Mouse (Mus musculus) CD4-positive, CD25-positive, alpha-beta regulatory T cell, adult 2 months (primary cell): ENCODE data around the gene Lnx2.

ENCODE experiments used
- DNase-seq: peaks from one replicate; pipeline ENCODE4 v3.0.0-alpha.2; 2012; ENCODE audit warnings: low read depth, low spot score

Lnx2 gene

DNA sequence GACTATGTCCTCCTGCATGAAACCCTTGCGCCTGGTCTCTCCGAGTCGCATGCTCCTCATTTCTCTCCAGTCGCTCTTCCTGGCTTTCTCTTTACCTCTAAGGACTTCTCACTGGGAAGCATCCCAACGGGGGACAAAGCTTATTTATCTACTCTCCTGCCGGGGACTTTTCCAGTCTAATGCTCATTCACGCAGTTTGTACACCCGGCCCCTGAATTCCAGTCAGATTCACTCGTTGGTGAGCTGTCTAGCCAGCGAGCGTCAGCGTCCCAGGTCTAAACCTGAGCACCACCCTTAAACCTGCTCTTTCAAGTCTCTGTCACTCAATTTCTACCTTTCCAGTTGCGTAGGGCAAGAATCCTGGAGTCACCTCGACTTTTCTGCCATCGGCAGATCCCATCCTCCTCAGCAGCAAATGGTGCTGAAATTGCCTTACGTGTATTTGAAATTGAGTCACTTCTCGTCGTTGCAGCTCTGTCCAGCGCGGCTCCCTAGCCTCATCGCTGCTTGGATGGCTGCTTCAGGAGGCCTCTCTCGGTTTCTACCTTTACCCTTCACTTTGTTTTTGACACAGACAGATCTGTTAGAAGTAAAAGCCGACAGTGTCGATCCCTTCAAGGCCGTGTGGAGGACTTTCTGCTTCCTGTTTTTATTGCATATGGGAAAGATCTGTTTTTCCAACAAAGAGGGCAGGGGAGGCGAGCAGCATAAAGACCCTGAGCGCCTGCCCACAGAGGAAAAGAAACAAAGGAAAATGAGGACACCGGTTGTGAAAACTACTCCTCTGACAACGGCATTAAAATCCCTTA lies 24.7 kb downstream of the Lnx2 start:
- no peak for DNase-seq

DNA sequence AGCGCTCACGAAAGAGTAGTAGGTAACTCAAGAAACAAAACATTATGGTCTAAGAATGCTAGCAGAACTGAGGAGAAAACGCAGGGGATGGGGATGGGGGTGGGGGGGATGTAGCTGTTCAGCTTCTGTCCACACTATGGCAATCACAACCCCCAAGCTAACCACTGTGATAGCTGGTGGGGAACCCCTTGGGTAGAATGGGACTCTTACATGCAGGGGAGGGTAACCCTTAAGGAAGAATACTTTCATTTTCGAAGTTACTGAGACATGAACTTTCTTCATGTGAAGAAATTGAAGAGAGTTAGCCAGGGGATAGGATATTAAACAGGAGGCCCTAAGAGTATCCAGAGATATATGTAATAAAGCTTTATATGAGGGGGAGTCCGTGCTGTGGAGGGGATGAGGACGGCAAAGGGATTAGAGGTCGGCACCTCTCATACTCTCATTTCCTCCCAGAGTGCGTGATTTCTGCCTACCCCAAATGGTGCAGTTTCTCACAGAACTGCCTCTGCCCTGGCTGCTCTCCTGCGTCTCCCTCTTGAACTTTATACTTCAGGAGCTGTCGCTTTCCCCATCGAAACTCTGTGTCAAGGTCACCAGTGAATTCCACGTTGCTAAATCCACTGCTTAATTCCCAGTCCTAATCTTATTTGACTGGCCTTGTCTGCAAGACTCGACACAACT lies 25.4 kb downstream of the Lnx2 start:
- DNase-seq, result peak; percentile 66

DNA sequence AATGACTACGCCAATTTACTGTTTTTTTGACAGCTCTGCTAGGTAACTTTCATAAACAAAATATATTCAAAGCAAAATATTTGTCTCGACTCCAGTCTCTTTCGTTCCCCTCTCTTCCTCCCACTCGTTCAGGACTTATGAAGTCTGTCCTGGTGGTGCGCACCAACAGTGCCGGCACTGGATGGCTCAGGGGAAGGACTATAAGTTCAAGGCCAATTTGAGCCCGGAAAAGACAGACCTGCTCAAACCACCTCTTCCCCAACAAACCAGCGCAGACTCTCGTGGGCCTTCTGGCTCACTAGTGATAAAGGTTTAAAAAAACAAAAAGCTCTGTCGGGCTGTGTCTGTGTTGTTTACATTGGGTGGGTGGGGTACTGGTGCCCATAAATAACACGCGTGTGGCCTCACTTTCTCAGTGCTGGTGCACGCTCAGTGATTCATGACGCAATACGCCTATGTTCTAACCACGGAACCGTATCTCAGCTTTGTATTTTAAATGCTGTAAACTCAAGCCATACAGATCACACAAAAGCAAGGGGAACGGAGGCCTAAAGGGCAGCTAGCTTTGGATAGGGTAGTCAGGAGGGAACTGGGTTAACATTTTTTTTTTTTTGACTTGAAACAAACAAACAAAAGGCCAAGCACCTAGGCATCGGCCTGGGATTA lies 26.7 kb downstream of the Lnx2 start:
- peak; percentile 36 for DNase-seq

DNA sequence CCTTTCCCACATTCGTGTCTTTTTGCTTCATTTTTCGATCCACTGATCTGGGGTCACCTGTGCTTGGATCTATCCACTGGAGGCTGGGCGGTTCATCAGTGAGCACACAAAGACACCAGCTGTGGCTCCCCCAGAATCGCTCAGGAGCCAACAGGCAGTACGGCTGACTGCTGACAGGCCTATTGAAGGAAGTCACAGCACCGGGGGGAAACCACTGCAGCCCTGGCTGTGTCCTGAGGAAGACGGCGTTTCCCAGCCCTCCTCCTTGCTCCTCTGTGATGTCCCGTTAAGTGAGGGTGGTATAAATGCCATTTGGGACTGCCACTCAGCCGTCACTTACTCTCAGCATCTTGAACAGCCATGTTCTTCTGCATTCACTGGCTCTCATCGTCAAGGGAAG lies 30.5 kb downstream of the Lnx2 start:
- no peak for DNase-seq

DNA sequence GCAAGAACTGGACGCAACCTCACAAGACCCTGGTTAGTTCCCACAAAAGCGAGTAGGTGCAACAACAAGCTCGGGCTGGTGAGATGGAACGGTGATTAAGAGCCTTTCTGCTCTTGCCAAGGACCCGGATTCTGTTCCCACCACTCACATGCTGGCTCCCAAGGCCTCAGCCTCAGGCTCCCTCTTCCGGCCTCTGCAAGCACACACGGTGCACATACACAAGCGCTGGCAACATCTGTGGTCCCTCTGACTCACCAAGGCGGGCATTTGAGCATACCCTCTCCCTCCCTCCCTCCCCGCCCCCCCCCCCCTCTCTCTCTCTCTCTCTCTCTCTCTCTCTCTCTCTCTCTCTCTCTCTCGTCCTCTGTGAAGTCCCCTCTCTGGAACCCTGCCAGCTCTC lies 31.1 kb downstream of the Lnx2 start:
- no peak for DNase-seq

DNA sequence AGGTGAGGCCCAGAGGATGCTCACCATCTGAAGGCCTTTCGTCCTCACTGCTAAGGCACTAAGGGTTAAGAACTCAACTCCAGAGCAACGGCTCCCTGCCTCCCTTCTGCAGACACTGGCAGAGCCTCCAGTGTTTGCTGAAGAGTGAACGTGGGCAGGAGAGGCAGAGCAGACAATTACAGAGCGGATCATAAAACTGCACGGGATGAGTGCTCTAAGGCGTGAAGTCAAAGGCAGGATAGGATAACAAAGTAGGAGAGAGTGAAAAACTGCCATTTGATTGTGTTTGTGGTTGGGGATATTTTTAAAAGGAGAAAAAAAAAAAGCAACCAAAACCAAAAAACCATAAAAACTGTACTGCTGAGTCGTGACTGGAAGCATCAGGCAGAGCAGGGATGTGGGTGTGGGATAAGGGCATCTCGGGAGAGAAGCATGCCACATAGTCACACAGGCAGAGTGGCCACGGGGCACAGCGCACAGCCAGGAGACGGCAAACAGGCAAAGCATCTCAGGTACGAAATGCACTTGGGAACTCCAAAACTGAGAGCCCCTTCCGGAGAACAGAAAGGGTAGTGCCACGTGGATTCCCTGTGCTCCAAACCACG lies 33.0 kb downstream of the Lnx2 start:
- no peak for DNase-seq

DNA sequence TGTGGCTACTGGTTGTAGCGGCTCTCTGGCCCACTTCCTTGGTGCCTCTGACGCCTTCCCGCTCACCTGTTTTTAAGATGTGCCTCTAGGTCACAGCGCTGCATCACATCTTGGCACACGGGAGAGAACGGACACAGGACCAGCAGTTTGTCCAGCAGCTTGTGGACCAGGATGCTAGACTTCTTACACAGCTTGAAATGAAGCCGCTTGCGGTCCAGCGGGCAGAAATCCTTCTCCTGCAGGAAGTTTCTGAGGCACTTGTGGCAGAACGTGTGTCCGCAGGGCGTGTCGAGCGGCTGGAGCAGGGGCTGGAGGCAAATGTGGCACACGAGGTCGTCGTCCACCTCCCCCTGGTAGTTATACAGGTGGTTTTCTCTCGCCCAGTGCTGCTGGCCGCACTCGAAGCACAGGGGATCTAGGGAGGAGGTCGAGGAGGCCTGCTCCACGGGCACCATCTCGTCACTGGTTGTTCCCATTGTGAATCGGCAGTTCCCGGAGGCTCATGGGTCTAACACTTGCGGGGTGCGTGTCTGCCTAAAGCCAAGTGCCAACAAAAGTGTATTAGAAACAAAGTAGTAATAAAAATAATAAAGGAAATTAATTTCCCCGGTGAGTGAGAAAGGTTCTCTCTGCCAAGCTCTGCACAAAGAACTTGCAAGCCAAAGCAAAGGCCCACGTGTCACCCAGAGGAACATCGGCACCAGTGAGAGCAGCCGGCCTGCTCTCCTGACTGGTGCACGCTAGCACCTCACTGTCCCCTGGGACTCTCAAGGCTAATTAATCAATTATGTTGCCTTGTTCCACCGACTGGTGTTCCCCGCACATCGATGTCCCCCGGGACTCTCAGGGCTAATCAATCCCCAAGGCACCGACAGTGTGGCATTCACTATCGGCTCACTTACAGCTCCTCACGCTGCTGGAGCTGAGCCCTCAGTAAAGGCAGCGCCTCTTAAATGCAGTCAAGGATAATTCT lies 34.1 kb downstream of the Lnx2 start:
- no peak for DNase-seq

DNA sequence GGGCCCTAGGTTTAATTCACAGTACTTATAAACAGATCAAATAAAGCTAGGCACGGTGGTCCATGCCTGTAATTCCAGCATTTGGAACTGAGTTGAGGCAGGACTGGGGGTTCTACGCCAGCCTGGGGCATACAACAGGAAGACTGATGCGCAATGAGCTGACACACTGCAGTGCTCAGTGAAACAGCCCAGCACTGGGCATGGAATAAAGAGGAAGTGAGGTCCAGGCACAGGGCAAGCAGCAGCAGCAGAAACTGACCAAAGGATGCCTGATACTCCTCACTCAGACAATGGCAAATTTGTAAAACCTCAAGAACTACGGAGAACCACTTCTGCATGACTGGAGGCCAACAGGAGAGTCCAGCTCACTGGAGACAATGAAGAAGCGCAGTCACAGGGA lies 37.0 kb downstream of the Lnx2 start:
- DNase-seq, result no peak

DNA sequence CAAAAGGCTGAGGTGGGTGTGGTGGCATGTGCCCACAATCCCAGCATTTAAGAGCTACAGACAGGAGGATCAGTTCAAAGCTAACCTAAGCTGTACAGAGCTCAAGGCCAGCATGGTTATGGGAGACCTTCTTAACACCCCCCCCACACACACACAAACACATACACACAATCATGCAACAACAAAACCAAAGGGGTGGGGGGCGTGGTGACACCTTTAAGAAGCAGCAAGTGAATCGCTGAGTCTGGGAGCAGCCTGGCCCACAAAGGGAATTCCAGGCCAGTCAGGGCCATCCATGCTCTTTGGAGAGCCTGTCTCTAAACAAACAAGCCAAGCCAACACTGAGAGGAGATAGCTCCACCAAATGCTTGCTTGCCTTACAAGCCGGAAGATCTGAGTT lies 38.8 kb downstream of the Lnx2 start:
- no peak for DNase-seq

DNA sequence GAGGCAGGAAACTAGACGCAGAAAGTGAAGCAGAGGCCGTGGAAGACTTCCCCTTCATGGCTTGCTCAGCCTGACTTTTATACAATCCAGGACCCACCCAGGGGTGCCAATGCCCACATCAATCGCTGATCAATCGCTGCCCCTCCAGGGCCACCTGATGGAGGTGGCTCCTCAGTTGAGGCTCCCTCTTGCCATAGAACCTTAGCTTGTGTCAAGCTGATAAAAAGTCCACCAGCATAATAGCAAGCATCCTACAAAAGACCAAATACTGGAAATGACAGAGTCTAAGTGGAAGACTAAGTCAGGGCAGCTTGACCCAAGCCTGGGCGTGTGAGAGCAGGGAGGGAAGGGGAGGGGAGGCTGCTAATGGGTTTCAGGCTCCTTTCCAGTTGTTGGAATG lies 39.7 kb downstream of the Lnx2 start:
- no peak for DNase-seq

DNA sequence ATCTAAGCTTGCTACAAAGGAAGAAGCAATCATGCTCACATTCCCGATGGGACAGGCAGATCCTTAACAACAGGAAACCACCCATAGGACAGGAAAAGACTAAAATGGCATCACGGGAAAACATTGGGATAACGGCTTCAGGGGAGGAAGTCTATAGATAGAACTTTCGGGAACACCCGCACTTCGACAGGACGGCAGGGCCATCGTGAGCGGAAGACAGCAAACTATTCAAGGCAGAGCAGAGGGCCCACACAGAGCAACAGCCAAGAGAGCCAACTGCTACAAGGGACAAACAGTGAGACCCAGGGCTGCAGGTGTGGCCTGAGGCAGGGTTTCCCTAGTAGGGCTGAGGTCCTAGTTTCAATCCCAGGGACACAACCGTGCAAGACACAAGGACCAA lies 40.4 kb downstream of the Lnx2 start:
- no peak for DNase-seq

DNA sequence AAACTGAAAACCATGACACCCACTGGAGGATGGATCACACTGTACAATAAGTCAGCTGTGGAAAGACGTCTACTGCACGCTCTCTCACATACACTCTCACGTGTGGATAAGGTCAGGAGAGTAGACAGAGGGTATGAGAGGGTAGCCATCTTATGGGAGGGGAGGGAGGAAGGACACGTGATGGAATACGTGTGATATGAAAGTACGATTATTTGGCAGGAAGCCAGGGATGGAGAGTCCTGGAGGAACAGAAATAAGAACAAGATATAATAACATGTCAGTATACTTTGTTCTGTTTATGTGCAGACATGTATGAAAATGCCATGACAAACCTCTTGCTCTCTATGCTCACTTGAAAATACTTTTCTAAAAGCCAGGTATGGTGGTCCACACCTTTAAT lies 41.1 kb downstream of the Lnx2 start:
- DNase-seq, result no peak

DNA sequence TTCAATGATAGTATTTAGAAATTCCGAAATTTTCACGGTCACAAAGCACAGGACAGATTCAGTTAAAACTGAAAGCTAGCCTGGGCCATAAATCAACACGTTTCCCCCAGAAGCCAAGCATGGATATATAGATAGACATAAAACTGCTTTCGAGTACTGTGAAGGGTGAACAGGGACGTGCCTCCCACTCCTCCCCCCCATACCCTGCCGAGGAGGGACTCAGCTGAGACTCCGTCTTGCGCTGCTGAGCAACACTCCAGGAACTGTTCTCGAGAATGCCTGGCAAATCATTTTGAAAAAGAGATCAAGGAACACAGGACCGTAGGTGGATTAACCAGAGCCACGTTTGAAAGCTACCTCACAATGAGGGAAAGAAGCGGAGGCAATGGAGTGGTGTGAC lies 42.1 kb downstream of the Lnx2 start:
- DNase-seq, result no peak

DNA sequence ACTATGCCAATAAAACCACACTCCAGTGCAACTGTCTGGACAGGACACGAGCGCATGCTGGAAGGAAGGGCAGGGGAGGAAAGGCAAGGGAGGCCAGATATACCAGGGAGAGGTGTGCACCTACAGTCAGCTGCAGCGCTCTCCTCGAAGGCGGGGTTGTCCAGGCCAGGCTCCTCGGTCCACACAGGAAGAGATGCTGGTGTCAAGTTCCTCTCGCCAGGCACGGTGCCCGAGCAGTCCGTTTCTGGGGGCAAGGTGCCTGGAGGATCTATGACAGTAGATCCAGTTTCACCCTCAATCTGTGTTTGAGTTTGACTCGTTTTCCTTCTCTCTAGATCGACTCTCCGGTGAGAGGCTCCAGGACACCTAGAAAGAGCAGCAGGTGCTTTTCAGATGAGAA lies 43.2 kb downstream of the Lnx2 start:
- no peak for DNase-seq

DNA sequence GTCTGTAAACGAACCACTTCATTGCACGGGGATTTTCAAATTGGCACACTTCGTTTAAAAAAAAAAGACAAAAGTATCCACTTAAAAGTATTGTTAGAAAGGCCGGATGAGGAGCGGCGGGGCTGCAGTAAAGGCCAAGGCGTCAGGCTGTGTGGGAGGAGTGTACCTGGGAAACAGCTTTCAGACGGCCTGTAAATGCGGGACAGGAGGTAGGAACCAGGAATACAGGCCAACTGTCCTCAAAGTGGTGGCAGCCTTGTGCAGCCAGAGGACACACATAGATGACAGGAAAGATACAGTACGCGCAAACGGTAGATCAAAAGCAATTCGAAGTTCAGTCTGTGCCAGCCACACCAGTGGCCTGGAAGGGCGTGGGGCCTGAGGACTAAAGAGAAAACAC lies 45.1 kb downstream of the Lnx2 start:
- no peak for DNase-seq

DNA sequence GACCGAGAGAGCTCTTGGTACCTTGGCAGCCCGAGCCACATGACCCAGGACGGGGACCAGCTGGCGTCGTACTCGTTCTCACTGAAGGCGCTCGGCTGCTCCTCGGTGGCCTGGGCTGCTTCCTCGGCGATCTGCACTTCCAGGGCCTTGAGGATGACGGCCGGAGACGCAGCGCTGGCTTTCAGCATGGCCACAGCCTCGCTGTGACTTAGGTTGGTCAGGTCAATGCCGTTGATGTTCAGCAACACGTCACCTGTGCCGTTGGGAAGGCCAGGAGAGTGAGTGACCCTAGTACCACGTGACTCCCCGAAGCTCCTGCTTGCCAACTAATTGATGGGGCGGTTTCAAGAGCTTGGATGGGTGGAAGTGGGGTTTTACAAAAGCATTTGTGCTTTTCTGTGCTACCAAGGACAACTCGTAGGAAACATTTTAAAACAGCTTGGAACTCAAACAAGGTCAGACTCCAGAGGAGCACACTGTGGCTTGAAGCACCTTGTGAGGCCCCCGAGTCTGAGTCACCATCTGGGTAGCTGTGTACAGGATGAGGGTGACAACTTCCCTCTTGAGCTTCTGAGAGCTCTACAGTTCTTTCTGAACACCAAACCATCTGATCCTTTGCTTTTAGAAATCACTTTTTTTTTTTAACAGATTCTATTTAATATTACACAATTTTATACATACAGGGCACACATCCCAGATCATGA lies 51.9 kb downstream of the Lnx2 start:
- no peak for DNase-seq

DNA sequence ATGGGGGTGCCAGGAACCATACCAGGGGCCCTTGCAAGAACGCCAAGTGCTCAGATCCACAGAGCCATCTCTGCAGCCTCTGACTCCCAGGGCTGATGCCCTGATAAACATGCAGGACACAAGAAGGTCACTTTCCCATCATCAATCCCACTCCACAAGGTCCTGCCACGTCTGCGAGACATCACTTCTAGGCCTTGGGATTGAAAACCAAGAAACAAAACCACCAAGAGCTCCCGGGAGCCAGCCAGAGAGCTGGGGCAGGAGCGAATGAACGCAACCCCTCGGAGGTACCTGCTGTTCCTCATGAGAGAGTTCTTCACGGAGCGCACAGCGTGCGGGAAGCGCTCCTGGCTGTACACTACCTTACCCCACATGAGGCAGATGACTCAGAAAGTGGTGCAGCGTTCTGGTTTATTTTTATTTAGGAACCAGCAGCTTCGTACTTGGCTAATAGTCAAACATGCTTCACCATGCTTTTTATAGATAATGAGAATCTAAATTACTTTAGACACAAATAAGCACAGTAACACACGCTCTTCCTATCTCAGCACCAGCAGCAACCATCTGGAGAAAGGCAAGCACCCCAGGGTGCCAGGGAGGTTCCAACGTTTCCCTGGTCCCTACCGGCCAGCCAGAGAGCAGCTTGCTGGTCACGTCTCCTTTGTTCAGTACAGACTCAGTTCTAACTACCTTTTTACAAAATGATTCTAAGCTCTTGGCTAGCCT lies 53.0 kb downstream of the Lnx2 start:
- no peak for DNase-seq

DNA sequence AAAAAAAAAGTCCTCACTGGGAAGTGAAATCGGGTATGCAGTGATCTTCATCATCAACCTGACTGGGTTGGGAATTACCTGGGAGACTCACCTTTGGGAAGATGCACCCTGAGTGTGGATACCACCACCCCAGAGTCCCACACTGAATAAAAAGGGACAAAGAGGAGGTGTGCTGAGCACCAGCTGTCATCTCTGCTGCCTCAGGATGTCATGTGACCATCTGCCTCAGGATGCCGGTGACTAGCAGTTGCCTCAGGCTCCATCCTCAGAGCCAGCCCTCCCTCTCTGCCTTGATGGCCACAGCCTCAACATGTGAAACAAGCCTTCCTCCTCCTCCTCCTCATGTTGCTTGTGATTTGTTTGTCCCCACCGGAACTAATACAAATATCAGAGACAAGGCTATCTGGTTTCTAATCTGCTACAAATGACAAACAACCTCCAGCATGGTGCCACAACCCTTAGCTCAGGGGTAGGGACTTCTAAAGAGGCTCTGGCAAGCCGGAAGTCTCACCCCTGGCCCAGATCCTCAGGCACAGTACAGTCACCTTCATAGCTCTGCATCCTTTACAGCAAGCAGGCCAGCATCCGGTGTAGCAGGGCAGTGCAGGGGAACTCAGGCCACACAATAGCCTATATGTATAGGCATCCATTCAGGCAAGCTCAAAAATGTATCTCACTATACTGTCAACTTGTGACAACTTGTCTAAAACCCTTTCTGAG lies 54.7 kb downstream of the Lnx2 start:
- peak; percentile 28 for DNase-seq

DNA sequence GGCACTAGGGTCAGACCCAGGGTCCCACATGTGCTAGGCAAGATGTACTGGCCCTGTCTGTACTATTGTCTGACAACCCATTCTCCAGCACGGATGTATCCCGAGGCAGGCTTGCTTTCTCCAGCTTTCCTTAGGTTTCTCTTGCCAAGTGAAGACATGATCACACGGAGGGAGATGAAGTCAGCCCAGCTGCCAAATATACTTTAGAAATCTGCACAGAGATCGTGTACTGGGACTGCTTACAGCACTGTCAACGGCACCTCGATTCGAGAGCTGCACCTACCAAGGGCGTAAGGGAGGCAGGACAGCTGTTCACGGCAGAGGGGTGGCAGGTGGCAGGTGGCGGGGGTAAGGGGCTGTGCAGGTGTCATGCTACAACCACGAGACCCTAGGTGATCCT lies 55.8 kb downstream of the Lnx2 start:
- no peak for DNase-seq
